Mouse (Mus musculus) hindbrain, embryonic 13.5 days (tissue): Measurements from ENCODE around the gene 9930111J21Rik2. TPM values are rescaled to one million over a fixed set of nuclear protein-coding genes. Genes with fewer than 3 reads are reported as not detected.
"Not testable (repeated sequence)": the region's sequence is repeated elsewhere in the genome, so short reads cannot be mapped to it uniquely, and the experiment has no call there.

Source experiments
- ATAC-seq: fragments of 200-750 bp; cut with Nextera tagmentation; 2 replicates; pipeline ENCODE4 v1.8.0; 2017; ENCODE audit warnings: moderate TSS enrichment; ENCODE audit not compliant: low FRiP score
- H3K27ac ChIP-seq: fragments of 300-500 bp; sonication (generic); 2 replicates; pipeline ENCODE4 v1.5.1; 2015; ENCODE audit warnings: inconsistent platforms, mild to moderate bottlenecking, moderate library complexity
- H3K27me3 ChIP-seq: fragments of 300-500 bp; sonication (generic); 2 replicates; pipeline ENCODE4 v1.6.1; 2015; ENCODE audit warnings: mild to moderate bottlenecking, inconsistent platforms
- H3K36me3 ChIP-seq: fragments of 300-500 bp; sonication (generic); 2 replicates; pipeline ENCODE4 v1.6.1; 2015; ENCODE audit warnings: mild to moderate bottlenecking, inconsistent platforms
- H3K4me1 ChIP-seq: fragments of 300-500 bp; sonication (generic); replicated peaks from 2 replicates; pipeline ENCODE4 v1.6.1; 2015; ENCODE audit warnings: inconsistent platforms
- H3K4me2 ChIP-seq: fragments of 300-500 bp; sonication (generic); 2 replicates; pipeline ENCODE4 v1.6.1; 2015; ENCODE audit warnings: inconsistent platforms, mild to moderate bottlenecking, moderate library complexity
- H3K4me3 ChIP-seq: fragments of 300-500 bp; sonication (generic); 2 replicates; pipeline ENCODE4 v1.5.1; 2015; ENCODE audit warnings: mild to moderate bottlenecking, inconsistent platforms
- H3K9ac ChIP-seq: fragments of 300-500 bp; sonication (generic); 2 replicates; pipeline ENCODE4 v1.6.1; 2015; ENCODE audit warnings: mild to moderate bottlenecking, inconsistent platforms
- H3K9me3 ChIP-seq: fragments of 300-500 bp; sonication (generic); 2 replicates; pipeline ENCODE4 v1.6.1; 2016; ENCODE audit warnings: inconsistent platforms
- WGBS: fragments of 180-500 bp; shearing (Covaris S2); methylation state at CpG from one replicate; pipeline ENCODE4 v1.1.7; 2015; 5-methylcytosine and 5-hydroxymethylcytosine counted together
- polyA plus RNA-seq: library from polyadenylated mRNA; unstranded; fragments of >200 nt; fragmentation: Nextera tagmentation; extraction: Ambion mirVana; gene quantifications from 2 replicates; pipeline ENCODE4 v1.2.1, GENCODE M21; 2015

9930111J21Rik2 gene
- polyA plus RNA-seq, 1 experiment from 2014 or later = 0.25 TPM

GRCm38 (mm10) chr11:48988219-48988618, 62.8 kb downstream of the 9930111J21Rik2 start:
- not testable (repeated sequence) for H3K4me3 ChIP-seq, H3K27me3 ChIP-seq, H3K27ac ChIP-seq, H3K4me1 ChIP-seq, H3K9ac ChIP-seq, H3K36me3 ChIP-seq, ATAC-seq, H3K4me2 ChIP-seq, H3K9me3 ChIP-seq
- 82% methylated on average over 2 of the region's 3 CpGs for WGBS

- H3K4me1 ChIP-seq, H3K9ac ChIP-seq, H3K4me2 ChIP-seq, H3K27ac ChIP-seq, ATAC-seq, H3K36me3 ChIP-seq, H3K4me3 ChIP-seq, H3K9me3 ChIP-seq, H3K27me3 ChIP-seq: not testable (repeated sequence)
- no CpG with 5 or more reads among the region's 3 CpGs for WGBS
Observed at GRCm38 (mm10) chr11:48982848-48983247, 68.2 kb downstream of the 9930111J21Rik2 start.

GRCm38 (mm10) chr11:48980052-48980451, 71.0 kb downstream of the 9930111J21Rik2 start:
- not testable (repeated sequence) for H3K4me2 ChIP-seq, ATAC-seq, H3K27me3 ChIP-seq, H3K27ac ChIP-seq, H3K9ac ChIP-seq, H3K36me3 ChIP-seq, H3K9me3 ChIP-seq, H3K4me3 ChIP-seq, H3K4me1 ChIP-seq
- no CpG with 5 or more reads among the region's 5 CpGs for WGBS

- no CpG with 5 or more reads among the region's 3 CpGs for WGBS
- H3K27ac ChIP-seq, ATAC-seq, H3K4me1 ChIP-seq, H3K36me3 ChIP-seq, H3K4me3 ChIP-seq, H3K27me3 ChIP-seq, H3K9ac ChIP-seq, H3K4me2 ChIP-seq, H3K9me3 ChIP-seq: not testable (repeated sequence)
Observed at GRCm38 (mm10) chr11:48979251-48979650, 71.8 kb downstream of the 9930111J21Rik2 start, which contains the start of gene 9930111J21Rik1. TSS of gene 9930111J21Rik1 (minus strand) at chr11:48979398.

- H3K9me3 ChIP-seq, H3K27ac ChIP-seq, H3K4me1 ChIP-seq, H3K36me3 ChIP-seq, ATAC-seq, H3K9ac ChIP-seq, H3K27me3 ChIP-seq, H3K4me2 ChIP-seq, H3K4me3 ChIP-seq: not testable (repeated sequence)
- no CpG with 5 or more reads among the region's 1 CpGs for WGBS
Observed at GRCm38 (mm10) chr11:48978240-48978939, 72.7 kb downstream of the 9930111J21Rik2 start, which contains the start of gene Olfr56. TSS of gene Olfr56 (plus strand) at chr11:48978889.

- not testable (repeated sequence) for H3K9me3 ChIP-seq, ATAC-seq, H3K27me3 ChIP-seq, H3K4me2 ChIP-seq, H3K4me3 ChIP-seq, H3K27ac ChIP-seq, H3K36me3 ChIP-seq, H3K4me1 ChIP-seq, H3K9ac ChIP-seq
- WGBS = no CpG with 5 or more reads among the region's 1 CpGs
Observed at GRCm38 (mm10) chr11:48974686-48975085, 76.4 kb downstream of the 9930111J21Rik2 start.

Other genes with a start within 250 kb of the 9930111J21Rik2 start
- gene Trim41, start 233.9 kb downstream of the 9930111J21Rik2 start, polyA plus RNA-seq = 7.5 TPM in 2 replicates
- gene Trim7, start 225.1 kb downstream of the 9930111J21Rik2 start, polyA plus RNA-seq = 1.0 and 2.8 TPM in 2 replicates
- 2.8 and 4.4 TPM in 2 replicates for gene Gm12184, start 224.6 kb downstream of the 9930111J21Rik2 start, polyA plus RNA-seq
- gene Irgm1, start 179.6 kb downstream of the 9930111J21Rik2 start, polyA plus RNA-seq = 2.7 and 2.8 TPM in 2 replicates
- 0.13 and 0.16 TPM in 2 replicates for gene Gm5431, start 149.0 kb downstream of the 9930111J21Rik2 start, polyA plus RNA-seq
- 1.9 and 2.2 TPM in 2 replicates for gene Psme2b, start 105.1 kb downstream of the 9930111J21Rik2 start, polyA plus RNA-seq
- not detected in 2 replicates for gene Olfr56, start 72.4 kb downstream of the 9930111J21Rik2 start, polyA plus RNA-seq
- 0.16 and 0.31 TPM in 2 replicates for gene 9930111J21Rik1, start 71.8 kb downstream of the 9930111J21Rik2 start, polyA plus RNA-seq
- gene Gm12185, start 59.0 kb downstream of the 9930111J21Rik2 start, polyA plus RNA-seq = not detected in 2 replicates
- 0.08 TPM in 1 of 2 replicates, not detected in the other for gene Tgtp1, start 57.1 kb downstream of the 9930111J21Rik2 start, polyA plus RNA-seq
- not detected in 2 replicates for gene Tgtp2, start 13.0 kb upstream of the 9930111J21Rik2 start, polyA plus RNA-seq
- 0.66 and 0.98 TPM in 2 replicates for gene Ifi47, start 25.3 kb upstream of the 9930111J21Rik2 start, polyA plus RNA-seq
- gene Olfr1396, start 63.6 kb upstream of the 9930111J21Rik2 start, polyA plus RNA-seq = not detected in 2 replicates
- gene Olfr1395, start 91.0 kb upstream of the 9930111J21Rik2 start, polyA plus RNA-seq = not detected in 2 replicates
- gene Olfr1394, start 103.1 kb upstream of the 9930111J21Rik2 start, polyA plus RNA-seq = not detected in 2 replicates
- 0.05 and 0.10 TPM in 2 replicates for gene Btnl9, start 135.9 kb upstream of the 9930111J21Rik2 start, polyA plus RNA-seq
- 53.4 and 54.6 TPM in 2 replicates for gene Zfp62, start 152.1 kb upstream of the 9930111J21Rik2 start, polyA plus RNA-seq
- 31.0 and 34.0 TPM in 2 replicates for gene Mgat1, start 192.9 kb upstream of the 9930111J21Rik2 start, polyA plus RNA-seq
- 0.22 TPM in 1 of 2 replicates, not detected in the other for gene Olfr1393, start 227.1 kb upstream of the 9930111J21Rik2 start, polyA plus RNA-seq
- not detected in 2 replicates for gene Olfr1392, start 234.0 kb upstream of the 9930111J21Rik2 start, polyA plus RNA-seq